Comparison of ENCODE assay signal across 17 mouse cellular contexts in genomic region chrX:48119294-48119693, GRCm38 (mm10). TPM values are rescaled to one million over a fixed set of nuclear protein-coding genes. Genes with fewer than 3 reads are reported as not detected.
"Had no signal": no experiment of that assay in that cellular context is flagged by ENCODE, and none has a peak within 500 bp of the region (broad histone marks: within the 10 kb centered on the region; RNA-seq: fewer than 3 reads in every experiment).

No protein-coding gene starts in this region.

- H3K4me3 ChIP-seq: kidney, embryonic 15.5 days; left cerebral cortex, adult 2 months; liver, embryonic 13.5 days; midbrain, embryonic 12.5 days; midbrain, embryonic 15.5 days; neural tube, embryonic 13.5 days had no signal

- H3K36me3 ChIP-seq: kidney, embryonic 15.5 days; liver, embryonic 13.5 days; midbrain, embryonic 12.5 days; midbrain, embryonic 15.5 days; neural tube, embryonic 13.5 days had no signal

- DNase-seq: kidney, adult 11 months; kidney, adult 8-10 months; kidney, postnatal 10 days; kidney, postnatal 36 days; layer of hippocampus, postnatal 36 days; liver, embryonic 13.5 days; lung, adult 2 months; retina, postnatal 1 day; right cerebral cortex, postnatal 25 days; thymus, postnatal 36 days had no signal

- H3K27me3 ChIP-seq: liver, embryonic 13.5 days; midbrain, embryonic 12.5 days; midbrain, embryonic 15.5 days; neural tube, embryonic 13.5 days had no signal

- H3K27ac ChIP-seq: kidney, embryonic 15.5 days; left cerebral cortex, adult 2 months; liver, embryonic 13.5 days; midbrain, embryonic 12.5 days; midbrain, embryonic 15.5 days; neural tube, embryonic 13.5 days had no signal

- H3K4me1 ChIP-seq: kidney, embryonic 15.5 days; midbrain, embryonic 12.5 days; midbrain, embryonic 15.5 days; neural tube, embryonic 13.5 days had no signal

- H3K4me2 ChIP-seq: kidney, embryonic 15.5 days; liver, embryonic 13.5 days; midbrain, embryonic 12.5 days; midbrain, embryonic 15.5 days; neural tube, embryonic 13.5 days had no signal

- H3K9ac ChIP-seq: kidney, embryonic 15.5 days; liver, embryonic 13.5 days; midbrain, embryonic 12.5 days; midbrain, embryonic 15.5 days; neural tube, embryonic 13.5 days had no signal

- ATAC-seq: midbrain, embryonic 15.5 days had no signal

- H3K9me3 ChIP-seq: kidney, embryonic 15.5 days; liver, embryonic 13.5 days; midbrain, embryonic 12.5 days; midbrain, embryonic 15.5 days; neural tube, embryonic 13.5 days had no signal

RNA-seq across cellular contexts. Expression of gene Xpnpep2, which starts 10.8 kb away (rescaled TPM):
- polyA plus RNA-seq: liver, adult 2 months; liver, embryonic 16.5 days had no signal
